Mouse (Mus musculus) adrenal gland, postnatal 36 days (tissue): ENCODE measurements around the gene Fen1. TPM values are rescaled to one million over a fixed set of nuclear protein-coding genes. Genes with fewer than 3 reads are reported as not detected.

Experiments used
- microRNA-seq: library from miRNA; unstranded; fragments of <30 nt; microRNA quantifications from one replicate; pipeline ENCODE4 v1.2.0, GENCODE M21; 2021
- total RNA-seq, 2 experiments: library from RNA; stranded (reverse); gene quantifications; 2 replicates each; pipeline ENCODE4 v1.2.3; 2021

The Fen1 gene
- total RNA-seq, 2 experiments from 2014 or later = 12.0 to 18.4 TPM

Small RNA genes within 50 kb of the gene (microRNA-seq; reads per million reads assigned to microRNA genes)
- gene Mir6993 = not detected

Other genes starting within 250 kb of the Fen1 start
- gene Fth1, start 223.6 kb downstream of the Fen1 start, total RNA-seq = 1,000 to 10,000 TPM; 2,852 to 3,273 TPM
- under 1 TPM; 0.16 to 0.36 TPM for gene Best1, start 202.5 kb downstream of the Fen1 start, total RNA-seq
- 1 to 10 TPM; 5.6 to 6.6 TPM for gene Rab3il1, start 202.5 kb downstream of the Fen1 start, total RNA-seq
- gene Fads3, start 162.6 kb downstream of the Fen1 start, total RNA-seq = 10 to 100 TPM in 1 of 2 experiments, 1 to 10 TPM in 1; 9.4 to 23.4 TPM
- 1,000 to 10,000 TPM; 1,648 to 1,771 TPM for gene Fads2, start 102.4 kb downstream of the Fen1 start, total RNA-seq
- 1,000 to 10,000 TPM in 1 of 2 experiments, 100 to 1,000 TPM in 1; 677 to 1,388 TPM for gene Fads1, start 21.3 kb downstream of the Fen1 start, total RNA-seq
- gene Tmem258, start 155 bp downstream of the Fen1 start, total RNA-seq = 100 to 1,000 TPM; 161 to 204 TPM
- gene Myrf, start 36.6 kb upstream of the Fen1 start, total RNA-seq = 1 to 10 TPM; 1.4 to 1.7 TPM
- 1 to 10 TPM; 4.0 to 5.6 TPM for gene Dagla, start 100.7 kb upstream of the Fen1 start, total RNA-seq
- gene Syt7, start 184.9 kb upstream of the Fen1 start, total RNA-seq = 10 to 100 TPM; 17.7 to 29.8 TPM